Mouse (Mus musculus): ENCODE data around the gene Cldn5.

The Cldn5 gene

DNA sequence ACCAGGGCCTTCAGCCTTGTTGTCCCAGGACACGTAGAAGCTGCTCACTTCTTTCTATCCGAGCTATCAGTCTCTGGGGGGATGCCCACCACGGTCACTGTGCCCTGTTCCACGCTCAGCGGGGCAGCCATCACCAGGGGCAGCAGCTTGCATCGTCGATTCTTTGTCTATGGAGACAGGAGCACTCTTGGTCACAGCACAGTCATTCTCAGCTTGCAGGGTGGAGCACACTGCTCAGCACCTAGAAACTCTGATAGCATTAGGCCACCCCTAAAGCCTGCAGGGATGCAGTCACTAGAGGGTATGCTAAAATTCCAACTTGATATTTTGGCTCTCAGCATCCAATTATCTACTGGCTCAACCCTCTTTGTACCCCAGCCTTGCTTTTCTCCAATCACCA lies 8.4 kb downstream of the Cldn5 start:
- no peak for DNase-seq (ENCODE audit: low spot score in 2 of 2)

DNA sequence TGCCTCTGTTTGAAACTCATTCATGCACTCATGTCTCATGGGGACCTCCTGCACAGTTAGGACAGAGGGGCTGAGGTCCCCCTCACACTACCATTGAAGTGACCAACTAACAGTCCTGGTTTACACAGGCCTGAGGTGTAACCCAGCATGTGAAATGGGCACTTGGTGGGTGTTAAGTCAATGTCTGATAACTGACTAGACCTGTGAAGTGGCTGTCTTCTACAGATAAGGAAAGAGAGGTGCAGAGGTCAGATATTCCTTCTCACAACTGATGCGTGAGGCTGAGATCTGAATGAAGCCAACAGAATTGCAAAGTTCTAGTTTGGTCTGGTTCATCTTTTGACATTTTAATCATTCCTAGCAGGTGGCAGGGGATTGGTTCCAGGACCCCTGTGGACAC lies 8.8 kb downstream of the Cldn5 start:
- DNase-seq (ENCODE audit: low spot score in 2 of 2) = no peak

DNA sequence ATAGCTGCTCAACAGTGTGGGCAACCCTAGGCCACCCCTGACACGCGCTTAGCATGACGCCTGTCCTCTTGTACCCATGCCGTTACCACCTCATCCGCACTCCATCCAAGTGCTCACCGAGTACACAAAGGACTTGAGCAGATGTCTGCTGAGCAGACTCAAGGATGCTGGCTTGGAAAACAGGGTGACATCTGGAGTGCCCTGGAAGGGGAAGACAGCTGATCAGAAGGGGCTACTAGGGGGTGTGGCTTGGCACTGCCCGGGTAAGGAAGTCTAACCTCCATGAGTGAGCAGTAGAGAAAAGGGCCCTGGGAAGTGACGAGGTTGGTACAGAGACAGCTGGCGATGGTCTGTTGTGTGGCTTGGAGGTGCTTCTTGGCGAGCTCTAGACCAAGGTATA lies 10.0 kb downstream of the Cldn5 start:
- DNase-seq (ENCODE audit: low spot score in 2 of 2) = no peak

DNA sequence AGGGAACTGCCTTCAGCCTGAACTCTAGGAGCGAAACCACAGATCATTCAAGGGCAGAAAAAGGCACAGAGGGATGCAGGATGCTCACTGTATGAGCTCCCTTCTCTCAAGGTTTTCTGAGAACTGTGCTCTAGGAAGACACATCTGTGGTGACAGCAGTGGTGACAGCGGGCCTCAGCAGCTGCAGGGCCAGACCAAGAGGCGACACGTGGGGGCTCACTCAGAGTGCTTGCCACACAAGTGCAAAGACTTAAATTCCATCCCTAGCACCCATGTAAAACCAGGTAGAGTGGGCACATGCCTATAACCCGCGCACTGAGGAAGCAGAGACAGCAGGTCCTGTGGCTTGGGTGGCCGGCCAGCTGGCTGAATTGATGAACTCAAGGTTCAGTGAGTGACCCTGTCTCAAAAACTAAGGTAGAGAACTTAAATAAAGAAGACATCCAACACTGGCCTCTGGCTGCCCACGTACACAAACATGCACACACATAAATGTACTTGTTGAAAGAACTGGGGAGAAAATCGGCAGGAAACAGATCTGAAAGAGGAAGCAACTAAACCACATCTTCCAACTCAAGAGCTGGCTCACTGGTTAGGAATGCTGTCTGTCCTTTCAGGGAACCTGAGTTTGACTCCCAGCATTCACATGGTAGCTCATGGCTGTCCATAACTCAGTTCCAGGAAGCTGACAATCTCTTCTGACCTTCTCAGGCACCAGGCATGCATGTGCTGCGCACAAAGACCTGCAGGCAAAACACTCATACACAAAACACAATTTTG lies 12.2 kb downstream of the Cldn5 start:
- no peak for DNase-seq (ENCODE audit: low spot score in 2 of 2)

DNA sequence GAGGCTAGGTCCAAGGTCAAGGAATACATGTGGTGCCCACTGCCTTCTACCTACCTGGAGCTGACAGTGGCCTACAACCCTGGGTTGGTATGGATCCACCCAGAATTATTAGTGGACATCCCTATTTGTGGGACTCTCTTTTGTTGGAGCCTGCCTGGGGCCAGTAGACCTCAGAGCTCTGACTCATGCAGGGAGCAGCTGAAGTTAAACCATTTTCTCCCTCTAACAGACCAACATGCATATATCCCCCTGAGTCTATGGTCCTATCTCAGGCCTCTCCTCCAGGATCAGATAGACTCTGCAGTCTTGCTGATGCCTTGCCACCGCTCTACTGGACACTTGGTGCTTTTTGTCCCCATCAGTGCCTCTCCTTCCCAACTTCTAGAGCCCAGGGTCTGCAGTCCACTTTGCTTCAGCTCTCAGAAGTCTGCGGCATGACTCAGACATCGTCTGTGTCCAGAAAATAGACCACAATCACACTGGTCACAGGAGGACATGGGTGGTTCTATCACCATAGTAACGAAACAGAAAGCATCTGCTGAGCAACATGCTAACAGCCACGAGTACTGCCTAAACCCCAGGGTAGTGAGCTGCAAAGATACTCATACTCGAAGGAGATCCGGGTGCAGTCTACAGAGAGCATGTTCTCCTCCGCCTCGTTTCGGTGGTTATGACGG lies 18.7 kb downstream of the Cldn5 start:
- DNase-seq (ENCODE audit: low spot score in 2 of 2) = peak in 1 of 2 experiments; percentile 8

DNA sequence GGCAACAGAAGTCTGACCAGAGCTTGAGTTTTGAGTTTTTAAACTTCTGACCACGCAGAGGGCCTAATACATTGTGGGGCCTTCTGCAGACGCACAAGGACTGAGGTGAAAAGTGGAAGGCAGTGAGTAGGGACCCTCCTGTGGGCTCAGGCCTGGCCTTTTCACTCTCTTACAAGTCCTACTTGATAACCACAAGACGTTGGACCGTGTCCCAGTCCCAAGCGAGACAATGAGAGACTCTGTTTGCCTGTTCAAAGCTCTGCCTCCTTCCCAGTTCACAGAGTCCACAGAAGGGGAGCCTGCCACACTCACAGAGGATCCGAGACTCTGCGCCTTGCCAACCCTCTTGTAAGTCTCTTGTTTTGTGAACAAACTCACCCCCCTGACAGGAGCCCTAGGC lies 20.0 kb downstream of the Cldn5 start:
- no peak for DNase-seq (ENCODE audit: low spot score in 2 of 2)

DNA sequence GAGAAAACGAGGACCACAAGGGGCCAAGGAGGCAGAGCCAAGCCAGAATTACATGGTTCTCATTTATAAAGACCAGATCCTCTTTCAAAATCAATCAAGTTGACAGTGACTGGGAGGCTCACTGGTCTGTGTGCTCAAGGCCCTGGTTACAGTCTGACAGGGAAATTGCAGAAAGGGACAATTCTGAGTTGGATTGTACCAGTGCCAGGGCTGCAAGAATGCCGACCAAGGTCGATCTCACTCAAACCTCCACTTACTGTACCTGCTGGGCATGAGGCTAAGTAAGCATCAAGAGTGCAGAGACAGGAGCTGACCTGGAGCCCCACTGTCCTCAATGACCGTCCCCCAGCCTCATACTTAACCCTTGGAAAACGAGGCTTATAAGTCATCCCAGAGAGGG lies 21.5 kb downstream of the Cldn5 start:
- DNase-seq (ENCODE audit: low spot score in 2 of 2) = no peak

DNA sequence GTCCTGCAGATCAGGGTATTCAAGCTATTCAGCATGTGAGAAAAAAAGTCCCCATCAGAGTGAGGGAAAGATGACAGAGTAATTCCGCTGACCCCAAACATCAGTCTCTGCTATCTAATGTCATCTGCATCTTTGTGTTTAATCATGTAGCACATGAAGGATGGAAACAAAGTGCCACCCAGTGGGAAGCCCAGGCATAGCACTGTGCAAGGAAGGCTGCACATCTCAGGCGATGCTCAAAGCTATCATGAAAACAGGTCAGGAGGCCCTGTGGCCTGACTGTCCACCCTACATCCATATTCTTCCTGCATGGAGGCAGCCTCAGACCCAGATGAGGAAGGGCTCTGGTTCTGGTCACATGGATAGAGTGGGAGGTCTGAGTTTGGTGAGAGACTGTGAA lies 22.2 kb downstream of the Cldn5 start:
- DNase-seq (ENCODE audit: low spot score in 2 of 2) = peak in 1 of 2 experiments; percentile 27

DNA sequence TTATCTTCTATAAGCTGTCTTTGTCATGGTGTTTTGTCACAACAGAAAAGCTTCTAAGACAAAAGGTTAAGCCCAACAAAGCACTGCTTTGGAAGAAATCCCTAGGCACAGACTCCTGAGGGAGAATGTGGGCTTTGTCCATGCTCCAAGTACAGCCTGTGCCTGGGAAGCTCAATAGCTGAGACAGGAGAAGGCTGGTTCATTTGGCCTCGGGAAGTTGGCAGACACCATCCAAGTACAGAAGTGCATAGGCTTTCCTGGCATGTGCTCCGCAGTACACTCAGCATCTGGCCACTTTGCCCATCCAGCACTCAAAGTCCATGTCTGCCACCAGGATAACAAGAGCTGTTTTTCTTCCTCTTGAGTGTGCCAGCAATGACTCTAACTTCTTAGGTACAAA lies 29.1 kb downstream of the Cldn5 start:
- no peak for DNase-seq (ENCODE audit: low spot score in 2 of 2)

DNA sequence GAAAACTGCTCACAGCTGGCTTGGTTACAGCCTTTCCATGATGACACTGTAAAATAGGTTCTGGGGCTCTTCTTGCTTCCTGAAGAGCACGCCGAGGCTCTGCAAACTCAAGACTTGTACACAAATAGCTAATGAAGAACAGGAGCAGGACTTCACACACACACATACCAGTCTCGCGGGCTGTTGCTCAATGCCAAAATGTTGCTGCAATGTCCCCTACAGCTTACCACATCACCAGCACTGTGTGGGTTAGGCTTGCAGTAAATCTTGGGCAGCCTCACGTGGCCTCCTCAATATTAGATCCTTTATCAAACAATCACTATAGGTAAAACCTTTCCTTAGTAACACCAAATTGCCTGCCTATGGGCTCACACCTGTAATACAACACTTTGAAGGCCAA lies 32.4 kb downstream of the Cldn5 start:
- no peak for DNase-seq (ENCODE audit: low spot score in 2 of 2)

DNA sequence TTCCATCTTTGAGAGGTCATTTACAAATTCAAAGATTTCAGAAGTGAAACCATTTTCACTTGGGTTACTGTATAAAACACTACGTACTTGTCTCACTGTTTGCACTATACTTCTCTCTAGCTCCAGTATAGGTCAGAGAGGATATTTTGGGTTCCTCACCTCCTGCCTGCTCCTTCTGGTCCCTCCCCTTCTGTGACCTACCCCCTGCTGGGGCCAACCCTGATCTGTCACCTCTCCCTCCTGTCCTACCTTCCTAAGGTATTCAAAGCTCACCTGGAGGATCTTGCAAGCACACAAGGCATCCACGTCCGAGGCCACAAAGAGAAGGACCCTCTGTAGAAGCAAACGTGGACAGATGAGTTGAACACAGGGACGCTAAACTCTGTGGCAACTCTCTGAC lies 34.4 kb downstream of the Cldn5 start:
- no peak for DNase-seq (ENCODE audit: low spot score in 2 of 2)

DNA sequence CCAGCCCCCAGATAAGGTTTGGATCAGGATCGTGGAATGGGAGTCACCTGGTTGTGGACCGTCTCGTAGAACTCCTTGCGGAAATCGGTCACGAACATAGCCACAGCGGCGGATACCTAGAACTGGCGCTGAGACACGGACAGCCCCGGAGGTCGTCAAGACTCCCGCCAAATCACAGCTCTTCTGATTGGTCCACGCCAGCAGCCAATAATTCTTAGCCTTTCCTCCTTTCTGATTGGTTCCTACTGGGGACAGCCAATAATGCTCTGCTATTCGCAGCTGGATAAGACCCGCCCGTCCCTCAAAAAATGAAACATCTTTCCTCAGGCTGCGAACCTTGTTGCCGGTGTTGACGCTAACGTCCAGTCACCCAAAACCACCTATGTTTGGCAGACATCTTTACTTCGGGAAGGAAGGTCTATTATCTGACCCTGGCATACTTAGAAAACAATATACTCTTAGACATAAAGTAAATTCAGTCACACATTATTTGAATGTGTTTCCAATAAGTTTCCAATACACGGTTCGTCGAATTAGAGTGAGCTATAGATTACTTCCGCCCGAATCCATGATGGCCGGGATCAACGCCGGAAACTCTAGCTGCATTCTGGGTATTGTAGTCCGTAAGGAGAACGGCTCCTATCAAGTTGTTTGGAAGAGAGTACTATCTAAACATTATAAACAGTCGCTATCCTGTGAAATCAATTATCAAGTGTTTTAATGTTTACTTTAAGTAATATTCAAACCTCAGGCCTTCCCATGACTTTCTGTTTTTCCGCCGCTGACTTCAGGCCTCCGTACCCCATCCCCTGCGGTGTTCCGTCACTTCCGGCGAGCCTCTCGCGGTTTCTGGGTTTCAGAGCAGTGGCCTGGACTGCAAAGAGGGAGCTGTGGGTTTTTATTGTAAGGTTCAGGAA lies 35.1 kb downstream of the Cldn5 start, which contains the start of the genes Ufd1 and Cdc45:
Gene Ufd1 (plus strand): TSS at position 312 of the 917 bp plus-strand sequence.
Gene Cdc45 (minus strand): TSS at position 520 of the 917 bp plus-strand sequence.
- DNase-seq (ENCODE audit: low spot score in 2 of 2) = peak; percentile 94 to 97

DNA sequence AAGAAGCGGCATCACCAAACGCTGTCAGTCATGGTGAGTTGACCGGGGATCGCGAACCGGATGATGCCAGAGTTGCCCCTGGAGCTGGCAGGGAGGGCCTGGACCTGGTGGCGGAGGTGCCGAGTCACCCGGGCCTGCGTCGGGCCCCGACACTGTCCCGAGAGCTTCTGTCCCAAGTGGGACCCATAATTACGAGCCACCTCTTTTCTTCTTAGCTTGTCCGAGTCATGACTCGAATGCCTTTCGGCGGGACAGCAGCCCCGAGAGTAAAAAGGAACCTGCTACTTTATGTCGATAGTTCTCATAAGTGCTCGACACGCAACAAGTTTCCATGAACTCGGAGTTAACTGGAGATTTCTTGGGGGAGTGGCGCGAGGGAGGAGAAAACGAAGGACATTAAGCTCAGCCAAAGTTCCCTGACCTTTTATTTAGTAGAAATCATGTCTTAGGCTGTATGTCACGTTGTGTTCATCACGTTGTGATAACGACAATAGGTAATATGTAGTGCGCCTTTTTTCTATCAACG lies 35.8 kb downstream of the Cldn5 start:
- no peak for DNase-seq (ENCODE audit: low spot score in 2 of 2)

DNA sequence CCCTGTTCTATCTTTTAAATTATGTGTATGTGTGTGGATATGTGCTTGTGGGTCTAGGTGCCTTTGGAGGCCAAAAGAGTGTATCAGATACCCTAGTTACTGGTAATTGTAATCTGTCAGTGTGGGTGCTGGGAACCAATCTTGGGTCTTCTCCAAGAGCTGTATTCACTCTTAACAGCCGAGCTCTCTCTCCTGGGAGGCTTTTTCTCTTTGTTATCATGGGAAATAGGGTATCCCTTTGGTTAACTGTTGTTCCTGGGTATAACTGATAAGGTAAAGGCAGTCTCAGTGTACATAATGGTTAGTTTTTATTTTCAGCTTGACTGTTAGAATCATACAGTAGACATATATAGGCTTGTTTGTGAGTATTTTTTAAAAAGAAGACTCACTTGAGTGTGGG lies 45.7 kb downstream of the Cldn5 start:
- no peak for DNase-seq (ENCODE audit: low spot score in 2 of 2)

DNA sequence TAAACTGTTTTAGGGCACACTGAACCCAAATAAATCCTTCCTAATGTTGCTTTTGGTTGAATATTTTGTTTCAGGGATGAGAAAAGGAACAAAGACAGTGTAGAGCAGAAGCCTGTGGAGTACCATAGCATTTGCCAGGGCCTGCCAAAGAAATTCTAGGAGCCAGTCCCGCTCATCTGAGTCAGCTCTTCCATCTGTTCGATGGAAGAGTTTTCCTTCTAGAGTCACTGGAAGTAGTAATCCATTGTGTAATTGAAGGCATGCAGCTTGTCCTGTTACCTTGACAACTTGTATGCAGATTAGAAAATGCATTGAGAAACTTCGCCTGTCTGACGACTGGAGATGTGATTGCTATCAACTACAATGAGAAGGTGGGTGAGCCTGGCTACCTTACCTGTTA lies 46.3 kb downstream of the Cldn5 start:
- no peak for DNase-seq (ENCODE audit: low spot score in 2 of 2)

Data from heart, adult 9 months (tissue).